Mouse (Mus musculus) thymus, adult 2 months (tissue): Measurements from ENCODE around the gene Atp8a2.

Experiments
- CTCF ChIP-seq: fragments of 200-500 bp; IDR thresholded peaks from 2 replicates; pipeline ENCODE4 v1.5.1; 2012; ENCODE audit warnings: mild to moderate bottlenecking, control low read depth, low read length, moderate library complexity, borderline replicate concordance; ENCODE audit not compliant: control insufficient read depth, poor library complexity, insufficient read depth; ENCODE audit errors: extremely low read depth
- POLR2A ChIP-seq: fragments of 200-500 bp; IDR thresholded peaks from 2 replicates; pipeline ENCODE4 v1.6.1; 2012; ENCODE audit warnings: mild to moderate bottlenecking, low read length, control low read depth, moderate library complexity; ENCODE audit not compliant: control insufficient read depth, poor library complexity, insufficient read depth; ENCODE audit errors: extremely low read depth

- TF ChIP-seq POLR2A, result no peak
- TF ChIP-seq CTCF, result no peak
Observed at GRCm38 (mm10) chr14:59720386-59720785, 476.6 kb downstream of the Atp8a2 start.
